Mouse (Mus musculus): ENCODE measurements around the gene Tspan12. TPM values are rescaled to one million over a fixed set of nuclear protein-coding genes. Genes with fewer than 3 reads are reported as not detected.
"Not testable (repeated sequence)": the region's sequence is repeated elsewhere in the genome, so short reads cannot be mapped to it uniquely, and the experiment has no call there.

Tspan12 gene
- polyA plus RNA-seq, 1 experiment from 2014 or later: 38.8 TPM

GRCm38 (mm10) chr6:21791307-21791706 lies 61.0 kb downstream of the Tspan12 start:
- Histone ChIP-seq H3K4me3 (ENCODE audit: low read depth, low read length) (no peak overlapping the region), H3K27me3 (replicated peaks; ENCODE audit: control insufficient read depth, insufficient read depth, low read length) (no peaks in the 10 kb centered on the region), H3K9me3 (ENCODE audit: control insufficient read depth) (no peaks in the 10 kb centered on the region), H3K4me1 (replicated peaks; ENCODE audit: control insufficient read depth, insufficient read depth, low read length) (no peaks in the 10 kb centered on the region), H3K36me3 (ENCODE audit: control insufficient read depth, insufficient read depth) (no peaks in the 10 kb centered on the region), H3K4me2 (replicated peaks; ENCODE audit: low read depth) (no peak overlapping the region), H3K27ac (ENCODE audit: low read depth, low read length) (no peak overlapping the region), H3K9ac (ENCODE audit: low read depth, low read length) (no peak overlapping the region)
- no peak; the same call in 1 of the 2 replicates for ATAC-seq
- TF ChIP-seq CTCF (IDR thresholded peaks at IDR 0.05; ENCODE audit: low read depth): no peak
- WGBS: 31% methylated on average over 7 of the region's 7 CpGs

- no peak overlapping the region for H3K27ac ChIP-seq (ENCODE audit: low read depth, low read length)
- ATAC-seq: 0 out of 2 replicates have a peak, but pooled peaks have one; percentile 16
Measured at GRCm38 (mm10) chr6:21790550-21791086, 61.7 kb downstream of the Tspan12 start.

GRCm38 (mm10) chr6:21790036-21790435 lies 62.3 kb downstream of the Tspan12 start:
- H3K27me3 ChIP-seq (replicated peaks; ENCODE audit: control insufficient read depth, insufficient read depth, low read length): no peaks in the 10 kb centered on the region
- TF ChIP-seq CTCF (IDR thresholded peaks at IDR 0.05; ENCODE audit: low read depth): no peak
- 52% methylated on average over 2 of the region's 2 CpGs for WGBS
- no peak overlapping the region for H3K4me3 ChIP-seq (ENCODE audit: low read depth, low read length)
- H3K27ac ChIP-seq (ENCODE audit: low read depth, low read length): no peak overlapping the region
- H3K9ac ChIP-seq (ENCODE audit: low read depth, low read length): no peak overlapping the region
- no peaks in the 10 kb centered on the region for H3K36me3 ChIP-seq (ENCODE audit: control insufficient read depth, insufficient read depth)
- no peaks in the 10 kb centered on the region for H3K4me1 ChIP-seq (replicated peaks; ENCODE audit: control insufficient read depth, insufficient read depth, low read length)
- no peak overlapping the region for H3K4me2 ChIP-seq (replicated peaks; ENCODE audit: low read depth)
- no peaks in the 10 kb centered on the region for H3K9me3 ChIP-seq (ENCODE audit: control insufficient read depth)
- ATAC-seq: no peak

More at GRCm38 (mm10) chr6:21790550-21791086, 61.7 kb downstream of the Tspan12 start:
- Histone ChIP-seq H3K4me1 (replicated peaks; ENCODE audit: control insufficient read depth, insufficient read depth, low read length) (no peaks in the 10 kb centered on the region), H3K9ac (ENCODE audit: low read depth, low read length) (no peak overlapping the region), H3K27me3 (replicated peaks; ENCODE audit: control insufficient read depth, insufficient read depth, low read length) (no peaks in the 10 kb centered on the region), H3K9me3 (ENCODE audit: control insufficient read depth) (no peaks in the 10 kb centered on the region), H3K4me2 (replicated peaks; ENCODE audit: low read depth) (no peak overlapping the region), H3K36me3 (ENCODE audit: control insufficient read depth, insufficient read depth) (no peaks in the 10 kb centered on the region), H3K4me3 (ENCODE audit: low read depth, low read length) (no peak overlapping the region)
- no peak for TF ChIP-seq CTCF (IDR thresholded peaks at IDR 0.05; ENCODE audit: low read depth)
- 43% methylated on average over 4 of the region's 4 CpGs for WGBS

GRCm38 (mm10) chr6:21789582-21789981 lies 62.7 kb downstream of the Tspan12 start:
- not testable (repeated sequence) for H3K4me1 ChIP-seq (replicated peaks; ENCODE audit: control insufficient read depth, insufficient read depth, low read length); H3K9me3 ChIP-seq (ENCODE audit: control insufficient read depth); H3K27me3 ChIP-seq (replicated peaks; ENCODE audit: control insufficient read depth, insufficient read depth, low read length); H3K4me3 ChIP-seq (ENCODE audit: low read depth, low read length); H3K4me2 ChIP-seq (replicated peaks; ENCODE audit: low read depth); ATAC-seq; H3K9ac ChIP-seq (ENCODE audit: low read depth, low read length); H3K27ac ChIP-seq (ENCODE audit: low read depth, low read length); H3K36me3 ChIP-seq (ENCODE audit: control insufficient read depth, insufficient read depth)
- 47% methylated on average over 1 of the region's 1 CpGs for WGBS

- no peak overlapping the region for H3K27ac ChIP-seq (ENCODE audit: low read depth, low read length)
- 41% methylated on average over 11 of the region's 11 CpGs for WGBS
- no peaks in the 10 kb centered on the region for H3K9me3 ChIP-seq (ENCODE audit: control insufficient read depth)
- no peaks in the 10 kb centered on the region for H3K36me3 ChIP-seq (ENCODE audit: control insufficient read depth, insufficient read depth)
- H3K4me3 ChIP-seq (ENCODE audit: low read depth, low read length): no peak overlapping the region
- H3K27me3 ChIP-seq (replicated peaks; ENCODE audit: control insufficient read depth, insufficient read depth, low read length): no peaks in the 10 kb centered on the region
- TF ChIP-seq CTCF (IDR thresholded peaks at IDR 0.05; ENCODE audit: low read depth): no peak
- no peaks in the 10 kb centered on the region for H3K4me1 ChIP-seq (replicated peaks; ENCODE audit: control insufficient read depth, insufficient read depth, low read length)
- peak overlapping the region; percentile 49 for H3K4me2 ChIP-seq (replicated peaks; ENCODE audit: low read depth)
- peak; percentile 25; the same call in 1 of the 2 replicates for ATAC-seq
- no peak overlapping the region for H3K9ac ChIP-seq (ENCODE audit: low read depth, low read length)
Measured at GRCm38 (mm10) chr6:21787757-21788156, 64.6 kb downstream of the Tspan12 start.

GRCm38 (mm10) chr6:21787274-21787673 lies 65.0 kb downstream of the Tspan12 start:
- H3K36me3 ChIP-seq (ENCODE audit: control insufficient read depth, insufficient read depth): no peaks in the 10 kb centered on the region
- no peaks in the 10 kb centered on the region for H3K27me3 ChIP-seq (replicated peaks; ENCODE audit: control insufficient read depth, insufficient read depth, low read length)
- H3K4me1 ChIP-seq (replicated peaks; ENCODE audit: control insufficient read depth, insufficient read depth, low read length): no peaks in the 10 kb centered on the region
- peak overlapping the region; percentile 49 for H3K4me2 ChIP-seq (replicated peaks; ENCODE audit: low read depth)
- 27% methylated on average over 6 of the region's 6 CpGs for WGBS
- H3K9ac ChIP-seq (ENCODE audit: low read depth, low read length): no peak overlapping the region
- no peak for TF ChIP-seq CTCF (IDR thresholded peaks at IDR 0.05; ENCODE audit: low read depth)
- H3K27ac ChIP-seq (ENCODE audit: low read depth, low read length): no peak overlapping the region; the same call in 1 of the 2 replicates
- H3K4me3 ChIP-seq (ENCODE audit: low read depth, low read length): no peak overlapping the region
- H3K9me3 ChIP-seq (ENCODE audit: control insufficient read depth): no peaks in the 10 kb centered on the region
- ATAC-seq: no peak

Data from intestine, postnatal 0 days (tissue).